Mouse (Mus musculus) hindbrain, embryonic 16.5 days (tissue): ENCODE measurements around the gene Gpn2. TPM values are rescaled to one million over a fixed set of nuclear protein-coding genes. Genes with fewer than 3 reads are reported as not detected.

ENCODE experiments used
- ATAC-seq: fragments of 200-750 bp; cut with Nextera tagmentation; 2 replicates; pipeline ENCODE4 v1.8.0; 2017; ENCODE audit warnings: moderate TSS enrichment, moderate library complexity
- H3K27ac ChIP-seq: fragments of 300-500 bp; sonication (generic); 2 replicates; pipeline ENCODE4 v1.5.1; 2014; ENCODE audit warnings: low read depth, mild to moderate bottlenecking, control low read depth, low read length, moderate library complexity
- H3K27me3 ChIP-seq: fragments of 300-500 bp; sonication (generic); replicated peaks from 2 replicates; pipeline ENCODE4 v1.6.1; 2014; ENCODE audit warnings: low read length; ENCODE audit not compliant: control insufficient read depth, insufficient read depth
- H3K36me3 ChIP-seq: fragments of 300-500 bp; sonication (generic); 2 replicates; pipeline ENCODE4 v1.6.1; 2014; ENCODE audit warnings: mild to moderate bottlenecking, low read length, moderate library complexity, mixed read lengths; ENCODE audit not compliant: control insufficient read depth, insufficient read depth
- H3K4me1 ChIP-seq: fragments of 300-500 bp; sonication (generic); 2 replicates; pipeline ENCODE4 v1.6.1; 2014; ENCODE audit warnings: low read depth, low read length; ENCODE audit not compliant: control insufficient read depth, insufficient read depth
- H3K4me2 ChIP-seq: fragments of 300-500 bp; sonication (generic); 2 replicates; pipeline ENCODE4 v1.6.1; 2014; ENCODE audit warnings: mild to moderate bottlenecking, low read length, control low read depth, moderate library complexity
- H3K4me3 ChIP-seq: fragments of 300-500 bp; sonication (generic); 2 replicates; pipeline ENCODE4 v1.5.1; 2014; ENCODE audit warnings: mild to moderate bottlenecking, low read length, control low read depth, moderate library complexity
- H3K9ac ChIP-seq: fragments of 300-500 bp; sonication (generic); 2 replicates; pipeline ENCODE4 v1.6.1; 2014; ENCODE audit warnings: low read depth, mild to moderate bottlenecking, control low read depth, low read length, moderate library complexity
- H3K9me3 ChIP-seq: fragments of 300-500 bp; sonication (generic); 2 replicates; pipeline ENCODE4 v1.6.1; 2014; ENCODE audit warnings: mild to moderate bottlenecking, low read length, moderate library complexity; ENCODE audit not compliant: control insufficient read depth
- WGBS: fragments of 180-500 bp; shearing (Covaris S2); extraction: QIAGEN DNeasy Blood & Tissue Kit; methylation state at CpG from one replicate; pipeline ENCODE4 v1.1.7; 2014; 5-methylcytosine and 5-hydroxymethylcytosine counted together
- microRNA-seq: library from miRNA; unstranded; fragments of <30 nt; microRNA quantifications from one replicate; pipeline ENCODE4, GENCODE M21; 2017
- polyA plus RNA-seq: library from polyadenylated mRNA; unstranded; fragments of >200 nt; fragmentation: Nextera tagmentation; extraction: Ambion mirVana; gene quantifications from 2 replicates; pipeline ENCODE4 v1.2.1, GENCODE M21; 2015

The Gpn2 gene
- polyA plus RNA-seq, 1 experiment from 2014 or later = 16.9 TPM

DNA sequence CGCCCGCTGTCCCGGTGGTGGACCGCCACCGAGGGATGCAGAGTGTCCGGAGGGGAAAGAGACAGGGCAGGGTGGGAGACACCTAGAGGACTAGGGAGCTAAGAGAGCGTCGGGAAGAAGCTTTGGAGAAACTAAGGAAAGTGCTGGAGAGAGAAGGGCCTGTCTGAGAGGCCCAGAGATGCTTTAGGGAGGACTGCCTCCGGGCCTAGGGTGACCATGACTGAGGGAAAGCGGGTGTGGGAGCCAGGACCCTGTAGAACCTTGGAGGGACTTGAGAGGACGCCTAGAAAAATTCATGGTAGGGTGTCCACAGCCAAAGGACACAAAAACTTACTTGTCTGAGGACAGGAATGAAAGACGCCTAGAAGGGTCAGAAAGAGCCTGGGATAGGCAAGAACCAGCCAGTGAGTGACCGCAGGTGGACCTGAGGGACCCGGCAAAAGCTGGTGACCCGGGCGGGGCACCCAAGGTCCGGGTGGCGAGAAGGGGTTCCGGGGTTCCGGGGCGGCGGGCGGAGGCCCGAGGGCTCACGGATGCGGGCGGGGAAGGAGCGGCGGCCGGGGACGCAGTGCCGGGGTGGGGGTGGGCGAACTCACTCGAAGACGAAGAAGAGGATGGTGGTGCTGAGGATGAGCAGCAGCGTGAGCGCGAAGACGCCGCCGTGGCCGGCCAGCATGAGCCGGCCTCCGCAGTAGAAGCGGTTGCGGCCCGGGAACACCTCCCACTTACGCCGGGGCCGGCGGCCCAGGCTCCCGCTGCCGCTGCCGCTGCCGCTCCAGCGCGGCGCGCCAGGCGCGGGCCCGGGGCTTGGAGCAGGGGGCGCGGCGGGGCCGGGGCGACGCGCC lies 48.5 kb downstream of the Gpn2 start:
- Histone ChIP-seq H3K27me3 (no peaks in the 10 kb centered on the region), H3K9ac (peak overlapping the region; percentile 99), H3K4me2 (peak overlapping the region; percentile 71), H3K36me3 (no peaks in the 10 kb centered on the region), H3K9me3 (no peaks in the 10 kb centered on the region), H3K27ac (peak overlapping the region; percentile 90), H3K4me1 (peaks cover 21% of the 10 kb centered on the region), H3K4me3 (peak overlapping the region; percentile 92)
- peak; percentile 75 for ATAC-seq
- WGBS = under 1% methylated on average over 47 of the region's 69 CpGs

DNA sequence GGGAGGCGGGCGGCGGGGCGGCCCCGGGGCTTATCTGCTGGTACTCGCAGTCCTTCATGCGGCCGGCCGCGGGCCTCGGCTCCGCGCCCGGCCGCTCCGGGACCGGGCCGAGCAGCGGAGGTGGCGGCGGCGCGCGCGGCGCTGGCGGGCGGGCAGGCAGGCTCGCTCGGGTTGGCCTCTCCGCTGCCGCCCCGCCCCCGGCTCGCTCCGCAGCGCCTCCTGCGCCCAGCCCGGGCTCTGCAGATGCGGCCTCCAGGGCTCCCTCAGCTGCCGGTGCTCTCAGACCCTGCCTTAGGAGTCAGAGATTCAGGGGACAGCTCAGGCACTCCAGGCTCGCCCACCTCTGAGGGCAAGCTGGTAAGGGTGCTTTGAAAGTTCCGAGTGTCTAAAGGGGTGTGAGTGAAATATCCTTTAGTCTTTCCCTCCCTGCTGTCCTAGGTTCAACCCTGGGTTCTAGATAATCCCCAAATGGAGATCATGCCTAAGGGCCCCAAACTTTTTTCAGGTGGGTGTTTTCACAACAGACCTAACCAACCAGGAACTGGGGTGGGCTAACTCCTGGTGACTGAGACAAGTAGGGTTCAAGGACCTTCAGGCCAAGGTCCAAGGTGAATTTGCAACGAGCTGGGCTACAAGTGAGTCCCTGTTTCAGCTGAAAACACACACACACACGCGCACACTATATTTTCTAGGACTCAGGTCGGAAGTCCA lies 49.3 kb downstream of the Gpn2 start:
- Histone ChIP-seq H3K4me1 (peaks cover 21% of the 10 kb centered on the region), H3K36me3 (no peaks in the 10 kb centered on the region), H3K9ac (peak overlapping the region; percentile 99), H3K4me3 (peak overlapping the region; percentile 92), H3K27ac (peak overlapping the region; percentile 90), H3K9me3 (no peaks in the 10 kb centered on the region), H3K4me2 (peak overlapping the region; percentile 71), H3K27me3 (no peaks in the 10 kb centered on the region)
- peak; percentile 90 for ATAC-seq
- WGBS = 25% methylated on average over 15 of the region's 47 CpGs

DNA sequence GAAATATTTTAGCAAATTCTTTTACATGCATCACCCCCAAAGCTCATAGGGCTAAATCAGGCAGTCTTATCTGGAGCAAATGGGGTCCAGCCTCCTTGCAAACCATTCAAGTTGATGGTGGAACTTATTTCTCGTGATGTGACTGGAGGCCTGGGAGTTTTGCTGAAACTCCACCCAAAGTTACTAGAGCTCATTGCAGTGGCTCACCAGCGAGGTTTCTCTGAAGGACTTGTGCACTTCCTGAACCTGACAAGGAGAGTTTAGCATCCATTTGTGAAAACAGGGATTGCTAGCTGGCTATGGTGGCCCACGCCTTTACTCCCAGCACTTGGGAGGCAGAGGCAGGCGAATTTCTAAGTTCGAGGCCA lies 49.9 kb downstream of the Gpn2 start:
- Histone ChIP-seq H3K27ac (no peak overlapping the region; the same call in 1 of the 2 replicates), H3K36me3 (no peaks in the 10 kb centered on the region), H3K27me3 (no peaks in the 10 kb centered on the region), H3K4me3 (no peak overlapping the region), H3K4me1 (peaks cover 21% of the 10 kb centered on the region), H3K9ac (no peak overlapping the region), H3K9me3 (no peaks in the 10 kb centered on the region), H3K4me2 (no peak overlapping the region)
- WGBS = 87% methylated on average over 5 of the region's 5 CpGs
- no peak for ATAC-seq

Small RNAs within 50 kb of the gene (microRNA-seq; reads per million reads assigned to microRNA genes)
- gene Gm23158 = not detected

Other genes with a start within 250 kb of the Gpn2 start
- gene Wdtc1, start 230.9 kb upstream of the Gpn2 start, polyA plus RNA-seq = 18.8 and 21.3 TPM in 2 replicates
- 9.8 and 9.9 TPM in 2 replicates for gene Slc9a1, start 214.7 kb upstream of the Gpn2 start, polyA plus RNA-seq
- gene Tent5b, start 104.2 kb upstream of the Gpn2 start, polyA plus RNA-seq = 0.32 and 0.36 TPM in 2 replicates
- gene Trnp1, start 85.8 kb upstream of the Gpn2 start, polyA plus RNA-seq = 5.8 and 12.1 TPM in 2 replicates
- 0.39 and 0.50 TPM in 2 replicates for gene Kdf1, start 65.4 kb upstream of the Gpn2 start, polyA plus RNA-seq
- 246 and 265 TPM in 2 replicates for gene Nudc, start 38.4 kb upstream of the Gpn2 start, polyA plus RNA-seq
- 0.36 TPM in 1 of 2 replicates, not detected in the other for gene Nr0b2, start 31.0 kb upstream of the Gpn2 start, polyA plus RNA-seq
- gene Gpatch3, start 9.6 kb upstream of the Gpn2 start, polyA plus RNA-seq = 5.9 and 7.6 TPM in 2 replicates
- gene Sfn, start 17.8 kb downstream of the Gpn2 start, polyA plus RNA-seq = 2.1 and 2.2 TPM in 2 replicates
- 3.6 and 3.7 TPM in 2 replicates for gene Zdhhc18, start 65.8 kb downstream of the Gpn2 start, polyA plus RNA-seq
- 14.1 and 15.9 TPM in 2 replicates for gene Pigv, start 88.3 kb downstream of the Gpn2 start, polyA plus RNA-seq
- 24.2 and 25.2 TPM in 2 replicates for gene Arid1a, start 172.4 kb downstream of the Gpn2 start, polyA plus RNA-seq